Mouse (Mus musculus) hindbrain, embryonic 16.5 days (tissue): Measurements from ENCODE around the gene Msx3. TPM values are rescaled to one million over a fixed set of nuclear protein-coding genes. Genes with fewer than 3 reads are reported as not detected.

ENCODE experiments used
- ATAC-seq: fragments of 200-750 bp; cut with Nextera tagmentation; 2 replicates; pipeline ENCODE4 v1.8.0; 2017; ENCODE audit warnings: moderate TSS enrichment, moderate library complexity
- H3K27ac ChIP-seq: fragments of 300-500 bp; sonication (generic); 2 replicates; pipeline ENCODE4 v1.5.1; 2014; ENCODE audit warnings: low read depth, mild to moderate bottlenecking, control low read depth, low read length, moderate library complexity
- H3K27me3 ChIP-seq: fragments of 300-500 bp; sonication (generic); replicated peaks from 2 replicates; pipeline ENCODE4 v1.6.1; 2014; ENCODE audit warnings: low read length; ENCODE audit not compliant: control insufficient read depth, insufficient read depth
- H3K36me3 ChIP-seq: fragments of 300-500 bp; sonication (generic); 2 replicates; pipeline ENCODE4 v1.6.1; 2014; ENCODE audit warnings: mild to moderate bottlenecking, low read length, moderate library complexity, mixed read lengths; ENCODE audit not compliant: control insufficient read depth, insufficient read depth
- H3K4me1 ChIP-seq: fragments of 300-500 bp; sonication (generic); 2 replicates; pipeline ENCODE4 v1.6.1; 2014; ENCODE audit warnings: low read depth, low read length; ENCODE audit not compliant: control insufficient read depth, insufficient read depth
- H3K4me2 ChIP-seq: fragments of 300-500 bp; sonication (generic); 2 replicates; pipeline ENCODE4 v1.6.1; 2014; ENCODE audit warnings: mild to moderate bottlenecking, low read length, control low read depth, moderate library complexity
- H3K4me3 ChIP-seq: fragments of 300-500 bp; sonication (generic); 2 replicates; pipeline ENCODE4 v1.5.1; 2014; ENCODE audit warnings: mild to moderate bottlenecking, low read length, control low read depth, moderate library complexity
- H3K9ac ChIP-seq: fragments of 300-500 bp; sonication (generic); 2 replicates; pipeline ENCODE4 v1.6.1; 2014; ENCODE audit warnings: low read depth, mild to moderate bottlenecking, control low read depth, low read length, moderate library complexity
- H3K9me3 ChIP-seq: fragments of 300-500 bp; sonication (generic); 2 replicates; pipeline ENCODE4 v1.6.1; 2014; ENCODE audit warnings: mild to moderate bottlenecking, low read length, moderate library complexity; ENCODE audit not compliant: control insufficient read depth
- WGBS: fragments of 180-500 bp; shearing (Covaris S2); extraction: QIAGEN DNeasy Blood & Tissue Kit; methylation state at CpG from one replicate; pipeline ENCODE4 v1.1.7; 2014; 5-methylcytosine and 5-hydroxymethylcytosine counted together
- polyA plus RNA-seq: library from polyadenylated mRNA; unstranded; fragments of >200 nt; fragmentation: Nextera tagmentation; extraction: Ambion mirVana; gene quantifications from 2 replicates; pipeline ENCODE4 v1.2.1, GENCODE M21; 2015

The Msx3 gene
- polyA plus RNA-seq, 1 experiment from 2014 or later: 4.1 TPM

DNA sequence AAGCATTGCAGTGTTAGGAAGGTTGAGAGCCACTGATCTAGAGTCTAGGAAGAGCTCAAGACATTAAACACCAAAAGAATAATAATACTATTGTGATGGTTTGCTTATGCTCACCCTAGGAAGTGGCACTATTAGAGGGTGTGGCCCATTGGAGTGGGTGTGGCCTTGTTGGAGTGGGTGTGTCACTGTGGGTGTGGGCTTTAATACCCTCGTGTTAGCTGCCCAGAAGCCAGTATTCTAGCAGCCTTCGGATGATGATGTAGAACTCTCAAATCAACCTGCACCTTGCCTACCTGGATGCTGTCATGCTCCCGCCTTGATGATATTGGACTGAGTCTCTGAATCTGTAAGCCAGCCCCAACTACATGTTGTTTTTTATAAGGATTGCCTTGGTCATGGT lies 6.2 kb downstream of the Msx3 start:
- 61% methylated on average over 3 of the region's 3 CpGs for WGBS
- Histone ChIP-seq H3K4me1 (peaks cover 3% of the 10 kb centered on the region; the same call in 1 of the 2 replicates), H3K27ac (no peak overlapping the region), H3K9me3 (no peaks in the 10 kb centered on the region), H3K9ac (no peak overlapping the region), H3K27me3 (peaks cover 7% of the 10 kb centered on the region), H3K36me3 (peaks cover 10% of the 10 kb centered on the region), H3K4me2 (no peak overlapping the region), H3K4me3 (no peak overlapping the region)
- ATAC-seq: no peak

DNA sequence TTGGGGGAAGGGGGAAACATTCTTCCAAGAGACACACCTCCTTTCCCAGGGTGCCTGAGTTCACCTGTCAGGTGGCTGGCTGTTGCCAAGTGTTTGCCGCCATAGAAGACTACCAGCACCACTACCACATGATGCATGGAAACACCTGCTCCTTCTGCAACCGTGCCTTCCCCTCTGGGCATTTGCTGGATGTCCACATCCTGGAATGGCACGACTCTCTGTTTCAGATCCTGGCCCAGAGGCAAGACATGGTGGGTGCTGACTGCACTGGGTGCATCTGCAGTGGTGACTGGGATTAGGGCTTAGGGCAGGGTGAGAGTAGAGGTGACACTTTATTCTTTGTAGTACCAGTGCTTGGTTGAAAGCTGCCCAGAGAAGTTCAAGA lies 11.7 kb downstream of the Msx3 start:
- H3K9ac ChIP-seq: peak overlapping the region; percentile 81
- peaks cover 19% of the 10 kb centered on the region for H3K4me1 ChIP-seq
- no peak overlapping the region for H3K27ac ChIP-seq
- H3K36me3 ChIP-seq: peaks cover 19% of the 10 kb centered on the region
- peak overlapping the region; percentile 75 for H3K4me2 ChIP-seq
- peak overlapping the region; percentile 84 for H3K4me3 ChIP-seq
- no peaks in the 10 kb centered on the region for H3K27me3 ChIP-seq
- no peaks in the 10 kb centered on the region for H3K9me3 ChIP-seq
- WGBS: 55% methylated on average over 3 of the region's 3 CpGs
- ATAC-seq: no peak; the same call in 1 of the 2 replicates

DNA sequence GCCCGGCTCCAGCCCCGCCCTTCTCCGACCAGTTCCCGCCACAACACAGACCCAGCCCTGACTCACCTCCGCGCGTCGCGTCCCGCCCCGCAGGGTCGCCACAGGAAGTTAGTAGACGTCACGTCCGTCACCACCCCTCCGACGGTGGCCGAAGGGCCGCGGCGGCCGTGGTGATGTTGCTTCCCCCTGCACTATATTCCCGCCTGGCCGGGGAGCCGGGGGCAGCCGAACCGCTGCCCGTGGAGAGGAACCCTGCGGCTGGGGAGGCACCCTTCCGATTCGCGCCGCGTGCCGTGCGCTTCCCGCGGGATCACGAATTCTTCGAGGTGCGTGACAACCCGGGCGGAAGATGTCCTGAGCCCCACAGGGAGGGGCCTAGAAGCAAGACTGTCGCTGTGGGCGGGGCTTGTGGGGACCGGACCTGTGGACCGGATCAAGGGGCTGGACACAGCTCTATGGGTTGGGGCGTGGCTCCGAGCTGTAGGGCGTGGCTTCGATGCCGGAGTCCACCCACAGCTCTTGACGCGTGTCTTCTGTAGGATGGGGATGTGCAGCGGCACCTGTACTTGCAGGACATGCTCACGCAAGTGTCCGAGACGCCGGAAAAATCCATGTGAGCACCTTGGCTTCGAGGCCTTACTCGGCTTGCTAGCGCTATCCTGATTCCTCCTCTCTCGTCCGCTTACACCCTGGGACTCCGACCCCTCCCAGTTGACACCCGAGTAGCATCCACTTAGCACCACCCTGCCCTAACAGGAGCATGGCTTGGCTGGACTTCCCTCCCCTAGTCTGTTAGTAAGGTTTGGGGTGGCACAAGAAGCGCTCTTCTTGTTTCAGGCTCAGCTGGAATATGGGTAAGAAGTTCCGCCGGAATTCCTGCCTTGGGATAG lies 12.4 kb downstream of the Msx3 start, which contains the start of the genes Zfp511 and Tubgcp2:
Gene Zfp511, plus strand, starts transcription at position 111 of the 890 bp plus-strand sequence.
Gene Tubgcp2, minus strand, starts transcription at position 389 of the 890 bp plus-strand sequence.
- Histone ChIP-seq H3K4me3 (peak within 1 kb of the TSS; percentile 84), H3K27ac (peak within 1 kb of the TSS; percentile 83), H3K9me3 (no peaks in the 10 kb centered on the region), H3K27me3 (no peaks in the 10 kb centered on the region), H3K4me1 (peaks cover 19% of the 10 kb centered on the region), H3K9ac (peak within 1 kb of the TSS; percentile 81), H3K36me3 (peaks cover 23% of the 10 kb centered on the region), H3K4me2 (peak within 1 kb of the TSS; percentile 75)
- peak; percentile 98 for ATAC-seq
- WGBS: 2% methylated on average over 55 of the region's 69 CpGs

DNA sequence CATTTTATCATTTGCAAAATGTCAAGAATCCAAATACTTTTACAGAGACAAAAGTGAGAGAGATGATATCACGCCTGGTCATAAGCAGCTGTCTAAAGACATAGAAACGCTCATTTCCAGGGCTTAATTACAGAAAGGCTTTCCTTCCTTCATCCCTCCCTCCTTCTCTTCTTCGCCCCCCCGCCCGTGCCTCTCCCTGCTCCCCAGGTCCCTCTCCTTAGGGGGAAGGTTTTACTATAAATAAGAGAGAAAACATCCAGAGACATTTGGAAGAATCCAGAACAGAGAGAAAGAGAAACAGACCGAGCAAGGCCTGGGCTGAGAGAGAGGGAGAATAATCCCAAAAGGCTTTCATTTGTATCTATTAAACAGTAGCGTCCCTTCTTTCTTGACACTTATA lies 13.4 kb downstream of the Msx3 start:
- peaks cover 22% of the 10 kb centered on the region for H3K36me3 ChIP-seq
- no peak overlapping the region for H3K27ac ChIP-seq
- H3K4me1 ChIP-seq: peaks cover 19% of the 10 kb centered on the region
- no peaks in the 10 kb centered on the region for H3K27me3 ChIP-seq
- peak overlapping the region; percentile 75 for H3K4me2 ChIP-seq
- peak overlapping the region; percentile 81 for H3K9ac ChIP-seq
- peak overlapping the region; percentile 84 for H3K4me3 ChIP-seq
- H3K9me3 ChIP-seq: no peaks in the 10 kb centered on the region
- 20% methylated on average over 7 of the region's 7 CpGs for WGBS
- no peak for ATAC-seq

DNA sequence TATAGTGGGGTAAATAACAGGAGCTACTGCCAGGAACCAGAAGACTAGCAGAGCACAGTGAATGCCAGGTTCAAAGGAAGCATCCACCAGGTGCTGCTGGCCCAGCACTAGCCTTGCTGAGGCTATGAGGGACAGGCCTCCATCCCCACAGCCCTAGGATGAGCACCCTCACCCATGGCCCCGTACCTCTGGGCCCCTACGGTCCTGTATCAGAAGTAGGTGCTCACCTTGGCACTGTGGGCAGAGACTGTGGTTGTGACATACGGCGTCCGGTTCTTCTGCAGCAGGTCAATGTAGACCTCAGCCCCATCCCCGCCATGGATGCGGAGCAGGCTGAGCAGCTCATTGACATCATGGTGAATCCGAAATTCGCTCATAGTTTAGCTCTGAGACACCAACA lies 15.5 kb downstream of the Msx3 start:
- no peaks in the 10 kb centered on the region for H3K9me3 ChIP-seq
- peaks cover 38% of the 10 kb centered on the region for H3K36me3 ChIP-seq
- no peak overlapping the region for H3K4me2 ChIP-seq
- WGBS: 94% methylated on average over 9 of the region's 9 CpGs
- H3K27me3 ChIP-seq: no peaks in the 10 kb centered on the region
- no peak overlapping the region for H3K27ac ChIP-seq
- ATAC-seq: no peak
- H3K4me3 ChIP-seq: no peak overlapping the region
- H3K9ac ChIP-seq: no peak overlapping the region
- peaks cover 19% of the 10 kb centered on the region for H3K4me1 ChIP-seq

DNA sequence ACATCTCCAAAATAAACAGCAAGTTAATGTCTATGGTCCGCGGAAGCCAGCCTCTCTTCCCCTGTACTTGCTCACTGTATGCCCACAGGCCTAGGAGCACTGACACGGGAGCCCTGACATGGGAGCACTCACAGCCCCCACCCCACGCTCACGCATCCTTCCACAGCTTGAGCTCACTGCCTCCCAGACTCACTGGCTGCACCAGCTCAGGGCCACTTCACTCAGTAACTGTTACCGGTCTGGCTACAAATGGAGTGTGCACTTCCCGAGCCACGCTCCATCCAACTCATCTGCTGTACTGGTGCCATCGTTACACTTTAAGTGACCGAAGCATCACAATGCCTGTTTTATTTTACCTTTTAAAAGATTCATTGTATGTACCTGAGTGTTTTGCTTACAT lies 16.5 kb downstream of the Msx3 start:
- WGBS: 96% methylated on average over 10 of the region's 10 CpGs
- no peak for ATAC-seq

DNA sequence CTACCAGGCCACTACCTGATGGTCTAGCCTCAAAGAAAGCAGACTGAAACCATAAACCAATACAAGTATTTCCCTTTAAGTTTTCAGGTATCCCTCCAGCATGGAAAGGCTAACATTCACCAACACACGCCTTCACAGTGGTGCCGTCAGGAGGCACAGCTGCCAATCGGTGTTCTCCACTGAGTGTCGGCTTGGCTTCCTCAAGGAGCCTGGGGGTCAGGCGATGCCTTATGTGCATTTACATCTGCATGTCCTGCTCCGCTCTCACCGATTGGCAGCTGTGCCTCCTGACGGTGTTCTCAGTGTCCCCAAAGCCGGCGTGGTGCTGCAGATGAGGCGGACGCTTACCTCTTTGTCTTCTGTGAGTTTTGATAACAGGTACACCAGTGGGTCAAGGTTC lies 17.1 kb downstream of the Msx3 start:
- Histone ChIP-seq H3K4me3 (no peak overlapping the region), H3K27ac (no peak overlapping the region), H3K9ac (no peak overlapping the region), H3K4me2 (no peak overlapping the region), H3K27me3 (no peaks in the 10 kb centered on the region), H3K9me3 (no peaks in the 10 kb centered on the region), H3K4me1 (peaks cover 11% of the 10 kb centered on the region), H3K36me3 (peaks cover 39% of the 10 kb centered on the region)
- 93% methylated on average over 12 of the region's 12 CpGs for WGBS
- no peak for ATAC-seq

More for the DNA sequence above, 16.5 kb downstream of the Msx3 start:
- Histone ChIP-seq H3K4me1 (peaks cover 17% of the 10 kb centered on the region), H3K9me3 (no peaks in the 10 kb centered on the region), H3K4me2 (no peak overlapping the region), H3K36me3 (peaks cover 39% of the 10 kb centered on the region), H3K4me3 (no peak overlapping the region), H3K27ac (no peak overlapping the region), H3K9ac (no peak overlapping the region), H3K27me3 (no peaks in the 10 kb centered on the region)

DNA sequence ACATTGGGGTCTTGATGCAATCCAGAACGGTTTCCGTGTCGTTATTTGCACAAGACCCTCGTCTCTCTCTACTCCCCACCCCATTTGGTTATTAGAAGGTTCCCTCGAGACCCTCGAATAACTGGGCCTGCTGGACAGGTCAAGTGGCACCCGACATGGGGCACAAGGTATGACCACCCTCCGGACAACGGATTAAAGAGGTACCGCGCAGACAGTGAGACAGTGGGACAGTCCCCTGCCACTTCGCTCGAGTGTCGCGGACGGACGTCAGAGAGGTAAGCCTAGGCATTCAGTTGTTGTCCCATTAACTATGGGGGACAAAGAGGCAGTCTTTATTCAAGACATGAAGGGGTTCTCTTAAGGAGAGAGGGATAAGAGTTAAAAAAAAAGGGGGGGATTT lies 37.6 kb downstream of the Msx3 start:
- H3K27ac ChIP-seq: no peak overlapping the region
- no peaks in the 10 kb centered on the region for H3K4me1 ChIP-seq
- H3K9ac ChIP-seq: no peak overlapping the region
- H3K4me3 ChIP-seq: no peak overlapping the region
- WGBS: 97% methylated on average over 17 of the region's 17 CpGs
- no peaks in the 10 kb centered on the region for H3K27me3 ChIP-seq
- H3K36me3 ChIP-seq: peaks cover 7% of the 10 kb centered on the region
- no peak overlapping the region for H3K4me2 ChIP-seq
- no peak for ATAC-seq
- H3K9me3 ChIP-seq: 0 out of 2 replicates have a peak, but pooled peaks cover 2% of the 10 kb centered on the region

DNA sequence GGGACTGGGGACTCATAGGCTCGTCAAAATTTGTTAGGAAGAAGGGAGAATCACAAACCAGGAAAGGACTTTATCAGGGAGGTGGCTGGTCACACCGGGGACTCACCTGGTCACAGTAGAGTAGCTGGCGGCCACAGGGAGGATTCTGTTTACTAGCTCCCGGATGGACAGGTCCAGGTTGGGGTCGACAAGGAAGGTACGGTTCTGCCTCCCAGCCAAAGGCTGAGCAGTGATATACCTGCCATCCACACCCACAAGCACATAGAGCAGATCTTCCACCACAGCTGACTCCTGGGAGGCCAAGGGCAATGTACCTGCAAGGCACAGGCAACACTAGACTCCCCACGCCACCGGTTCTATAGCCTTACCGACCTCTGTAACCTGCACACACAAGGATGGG lies 41.1 kb downstream of the Msx3 start:
- Histone ChIP-seq H3K27ac (no peak overlapping the region), H3K27me3 (no peaks in the 10 kb centered on the region)

More for the DNA sequence above, 41.1 kb downstream of the Msx3 start:
- H3K4me3 ChIP-seq: no peak overlapping the region
- H3K9ac ChIP-seq: no peak overlapping the region
- no peaks in the 10 kb centered on the region for H3K9me3 ChIP-seq
- H3K4me1 ChIP-seq: no peaks in the 10 kb centered on the region
- 95% methylated on average over 9 of the region's 9 CpGs for whole genome bisulfite sequencing
- no peak for ATAC-seq
- peaks cover 26% of the 10 kb centered on the region for H3K36me3 ChIP-seq
- no peak overlapping the region for H3K4me2 ChIP-seq
